Mouse (Mus musculus) testis, adult 2 months (tissue): ENCODE results near the gene Abca1.

Experiments used
- CTCF ChIP-seq: fragments of 200-500 bp; IDR thresholded peaks from 2 replicates; pipeline ENCODE4 v1.5.1; 2012; ENCODE audit warnings: low read depth, mild to moderate bottlenecking, inconsistent platforms, low read length, moderate library complexity; ENCODE audit not compliant: control insufficient read depth, insufficient read depth, insufficient replicate concordance
- POLR2A ChIP-seq: fragments of 200-500 bp; IDR thresholded peaks from 2 replicates; pipeline ENCODE4 v1.6.1; 2012; ENCODE audit warnings: low read depth, mild to moderate bottlenecking, inconsistent platforms, low read length, moderate library complexity; ENCODE audit not compliant: control insufficient read depth

- TF ChIP-seq CTCF (no peak), POLR2A (no peak)
Measured at GRCm38 (mm10) chr4:53187071-53187470, 27.4 kb upstream of the Abca1 start.
